Mouse (Mus musculus) heart, embryonic 15.5 days (tissue): Measurements from ENCODE around the gene Gan. TPM values are rescaled to one million over a fixed set of nuclear protein-coding genes. Genes with fewer than 3 reads are reported as not detected.

Experiments
- ATAC-seq: fragments of 200-750 bp; cut with Nextera tagmentation; replicated peaks from 2 replicates; pipeline ENCODE4 v1.8.0; 2017; ENCODE audit warnings: low read depth, moderate TSS enrichment; ENCODE audit not compliant: insufficient number of reproducible peaks, insufficient read depth, low FRiP score
- H3K27ac ChIP-seq: fragments of 300-500 bp; sonication (generic); 2 replicates; pipeline ENCODE4 v1.5.1; 2015; ENCODE audit warnings: mild to moderate bottlenecking, inconsistent platforms
- H3K27me3 ChIP-seq: fragments of 300-500 bp; sonication (generic); 2 replicates; pipeline ENCODE4 v1.6.1; 2015; ENCODE audit warnings: inconsistent platforms
- H3K36me3 ChIP-seq: fragments of 300-500 bp; sonication (generic); 2 replicates; pipeline ENCODE4 v1.6.1; 2015; ENCODE audit warnings: mild to moderate bottlenecking, inconsistent platforms
- H3K4me1 ChIP-seq: fragments of 300-500 bp; sonication (generic); replicated peaks from 2 replicates; pipeline ENCODE4 v1.6.1; 2015; ENCODE audit warnings: inconsistent platforms
- H3K4me2 ChIP-seq: fragments of 300-500 bp; sonication (generic); 2 replicates; pipeline ENCODE4 v1.6.1; 2015; ENCODE audit warnings: inconsistent platforms, mild to moderate bottlenecking, moderate library complexity
- H3K4me3 ChIP-seq: fragments of 300-500 bp; sonication (generic); 2 replicates; pipeline ENCODE4 v1.5.1; 2015; ENCODE audit warnings: mild to moderate bottlenecking, inconsistent platforms
- H3K9ac ChIP-seq: fragments of 300-500 bp; sonication (generic); 2 replicates; pipeline ENCODE4 v1.6.1; 2015; ENCODE audit warnings: mild to moderate bottlenecking, inconsistent platforms
- H3K9me3 ChIP-seq: fragments of 300-500 bp; sonication (generic); replicated peaks from 2 replicates; pipeline ENCODE4 v1.6.1; 2016; ENCODE audit warnings: inconsistent platforms
- WGBS: fragments of 180-500 bp; shearing (Covaris S2); methylation state at CpG from one replicate; pipeline ENCODE4 v1.1.7; 2015; ENCODE audit warnings: mixed read lengths; 5-methylcytosine and 5-hydroxymethylcytosine counted together
- polyA plus RNA-seq: library from polyadenylated mRNA; unstranded; fragments of >200 nt; fragmentation: Nextera tagmentation; extraction: Ambion mirVana; gene quantifications from 2 replicates; pipeline ENCODE4 v1.2.1, GENCODE M21; 2015

Gene Gan
- polyA plus RNA-seq, 1 experiment from 2014 or later, result 1.1 TPM

DNA sequence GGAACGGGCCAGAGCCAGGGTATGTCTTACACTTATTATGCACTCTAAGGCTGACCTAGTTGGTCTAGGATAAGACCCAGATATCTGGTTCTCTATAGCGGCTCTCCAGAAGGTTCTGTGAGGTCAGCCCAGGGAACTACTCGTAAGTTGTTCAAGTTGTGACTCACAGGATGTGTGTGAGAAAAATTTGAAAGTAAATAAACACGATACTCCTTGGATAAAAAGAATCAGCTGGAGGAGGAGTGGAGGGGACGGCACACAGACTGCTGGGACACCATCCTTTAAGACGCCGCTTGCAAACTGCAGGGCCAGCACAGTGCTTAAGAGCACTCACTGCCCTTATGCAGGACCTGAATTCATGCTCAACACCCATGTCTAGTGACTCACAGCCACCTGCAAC is 19.3 kb downstream of the Gan start:
- WGBS, result 82% methylated on average over 7 of the region's 7 CpGs
- no peak overlapping the region for H3K4me3 ChIP-seq
- no peaks in the 10 kb centered on the region for H3K27me3 ChIP-seq
- H3K4me2 ChIP-seq, result no peak overlapping the region
- no peak overlapping the region for H3K27ac ChIP-seq
- no peak overlapping the region for H3K9ac ChIP-seq
- H3K4me1 ChIP-seq, result peaks cover 8% of the 10 kb centered on the region
- H3K9me3 ChIP-seq, result no peaks in the 10 kb centered on the region
- no peaks in the 10 kb centered on the region for H3K36me3 ChIP-seq
- no peak for ATAC-seq

DNA sequence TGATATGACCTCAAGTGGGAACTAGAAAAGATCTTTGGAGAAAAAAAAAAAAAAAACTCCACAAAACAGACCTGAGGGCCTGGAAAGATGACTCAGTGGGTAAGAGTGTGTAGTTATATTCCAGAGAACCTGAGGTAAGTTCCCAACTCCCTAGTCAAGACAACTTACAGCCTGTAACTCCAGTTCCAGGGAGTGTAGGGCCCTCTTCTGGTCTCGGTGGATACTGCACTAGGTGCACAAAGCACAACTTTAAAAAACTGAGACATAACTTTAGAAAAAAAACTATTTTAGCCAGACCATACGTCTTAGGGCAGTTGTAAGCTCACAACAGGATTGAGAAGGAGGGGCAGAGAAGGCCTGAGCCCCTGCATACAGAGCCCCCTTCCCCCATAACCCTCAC is 20.1 kb downstream of the Gan start:
- no peaks in the 10 kb centered on the region for H3K36me3 ChIP-seq
- no peaks in the 10 kb centered on the region for H3K9me3 ChIP-seq
- WGBS, result 77% methylated on average over 2 of the region's 2 CpGs
- no peak overlapping the region for H3K4me3 ChIP-seq
- no peak for ATAC-seq
- no peak overlapping the region for H3K4me2 ChIP-seq
- H3K27me3 ChIP-seq, result no peaks in the 10 kb centered on the region
- H3K27ac ChIP-seq, result no peak overlapping the region
- H3K4me1 ChIP-seq, result peaks cover 3% of the 10 kb centered on the region; the same call in 1 of the 2 replicates
- no peak overlapping the region for H3K9ac ChIP-seq

DNA sequence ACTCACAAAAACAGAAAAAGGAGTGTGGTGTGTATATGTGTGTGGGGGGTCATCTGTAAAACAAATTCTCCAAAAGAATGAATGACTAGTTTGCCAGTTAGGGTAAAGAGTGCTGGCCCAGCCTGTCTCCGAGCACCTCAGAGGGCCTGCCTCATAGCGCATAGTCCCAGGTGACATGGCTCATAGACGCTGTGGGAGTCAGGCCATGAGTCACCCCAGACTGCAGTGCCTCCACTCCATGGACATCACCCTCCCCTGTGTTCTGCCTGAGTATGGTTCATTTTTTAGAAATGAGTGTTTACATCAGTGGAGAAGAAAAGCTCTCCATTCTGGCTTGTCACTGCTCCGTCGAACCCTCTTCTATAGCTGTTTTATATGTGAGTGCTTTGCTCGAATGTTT is 20.7 kb downstream of the Gan start:
- WGBS, result 77% methylated on average over 6 of the region's 6 CpGs
- H3K36me3 ChIP-seq, result no peaks in the 10 kb centered on the region

DNA sequence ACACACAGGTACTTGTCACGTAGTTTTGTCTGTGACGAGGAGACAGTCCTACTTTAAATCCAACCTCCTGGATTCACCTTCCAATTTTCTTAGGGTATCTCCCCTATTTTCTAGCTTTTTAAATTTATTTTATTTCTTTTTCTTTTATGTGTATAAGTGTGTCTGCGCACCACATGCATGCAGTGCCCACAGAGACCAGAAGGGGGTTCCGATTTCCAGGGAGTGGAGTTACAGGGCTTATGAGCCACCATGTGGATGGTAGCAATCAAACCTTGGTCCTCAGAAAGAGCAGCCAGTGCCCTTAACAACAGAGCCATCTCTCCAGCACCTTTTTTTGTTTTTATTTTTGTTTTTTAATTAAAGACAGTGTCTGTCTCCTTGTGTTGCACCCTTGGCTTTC is 24.8 kb downstream of the Gan start:
- H3K4me1 ChIP-seq, result no peaks in the 10 kb centered on the region
- H3K9ac ChIP-seq, result no peak overlapping the region
- no peaks in the 10 kb centered on the region for H3K27me3 ChIP-seq
- H3K36me3 ChIP-seq, result peaks cover 27% of the 10 kb centered on the region
- 97% methylated on average over 4 of the region's 4 CpGs for WGBS
- ATAC-seq, result no peak
- H3K4me2 ChIP-seq, result no peak overlapping the region
- no peaks in the 10 kb centered on the region for H3K9me3 ChIP-seq
- H3K27ac ChIP-seq, result no peak overlapping the region
- H3K4me3 ChIP-seq, result no peak overlapping the region

More for the DNA sequence above, 20.7 kb downstream of the Gan start:
- ATAC-seq, result no peak
- Histone ChIP-seq H3K4me3 (no peak overlapping the region), H3K4me2 (no peak overlapping the region), H3K27me3 (no peaks in the 10 kb centered on the region), H3K9ac (no peak overlapping the region), H3K9me3 (no peaks in the 10 kb centered on the region), H3K27ac (no peak overlapping the region), H3K4me1 (no peaks in the 10 kb centered on the region)

DNA sequence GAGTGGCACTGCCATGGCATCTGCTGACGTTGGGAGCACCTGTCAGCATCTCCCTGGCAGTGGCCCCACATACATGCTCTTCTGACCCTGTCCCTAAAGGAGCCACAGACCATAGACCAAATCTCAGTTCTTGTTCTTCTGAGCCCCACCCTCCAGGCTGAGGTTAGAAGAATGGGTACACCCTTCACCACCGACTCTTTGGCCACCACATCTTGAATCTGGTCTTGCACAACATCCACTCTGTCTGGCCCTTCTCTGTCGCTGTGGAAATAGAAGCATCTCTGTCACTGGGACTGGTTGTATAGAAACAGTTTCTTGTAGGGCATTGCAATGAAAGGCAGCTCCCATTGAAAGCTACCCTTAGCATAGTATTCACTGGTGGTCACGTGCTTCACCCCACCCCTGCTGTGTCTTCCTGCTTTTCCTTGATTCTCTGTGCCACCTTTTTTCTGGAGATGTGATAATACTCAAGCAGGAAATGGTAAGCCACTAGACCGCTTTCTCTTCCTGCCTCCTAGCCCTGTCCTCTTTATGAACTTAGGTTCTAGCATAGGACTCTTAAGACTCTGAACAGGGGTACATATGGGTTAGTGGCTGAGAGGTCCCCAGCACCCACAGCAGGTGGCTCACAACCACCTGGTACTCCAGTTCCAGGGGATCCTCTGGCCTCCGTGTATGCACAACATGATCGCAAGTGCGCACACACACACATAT is 25.9 kb downstream of the Gan start:
- H3K27ac ChIP-seq, result no peak overlapping the region
- H3K27me3 ChIP-seq, result no peaks in the 10 kb centered on the region
- no peaks in the 10 kb centered on the region for H3K4me1 ChIP-seq
- peaks cover 38% of the 10 kb centered on the region for H3K36me3 ChIP-seq
- WGBS, result 86% methylated on average over 8 of the region's 8 CpGs
- H3K9ac ChIP-seq, result no peak overlapping the region
- no peak for ATAC-seq
- no peaks in the 10 kb centered on the region for H3K9me3 ChIP-seq
- H3K4me2 ChIP-seq, result no peak overlapping the region
- no peak overlapping the region for H3K4me3 ChIP-seq

DNA sequence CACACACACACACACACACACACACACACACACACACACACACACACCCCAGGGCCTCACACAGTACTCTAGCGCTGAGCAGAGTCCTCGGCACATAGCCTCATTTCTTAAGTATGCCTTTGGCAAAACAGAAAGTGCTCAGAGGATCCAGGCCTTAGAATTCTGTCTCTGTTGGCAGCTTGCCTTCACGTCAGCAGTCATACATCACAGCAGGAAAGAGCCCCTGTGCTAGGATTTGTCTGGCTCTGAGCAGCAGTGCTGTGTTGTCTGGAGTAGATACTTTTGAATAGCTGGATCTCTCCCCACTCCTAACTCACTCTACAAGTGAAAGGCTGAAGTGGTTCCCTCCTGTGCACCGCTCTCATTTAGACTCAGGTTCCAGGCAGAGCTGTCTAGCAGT is 36.4 kb downstream of the Gan start:
- 47% methylated on average over 4 of the region's 4 CpGs for WGBS
- H3K9ac ChIP-seq, result no peak overlapping the region
- peaks cover 21% of the 10 kb centered on the region for H3K4me1 ChIP-seq
- no peak; the same call in 1 of the 2 replicates for ATAC-seq
- H3K27ac ChIP-seq, result 0 out of 2 replicates have a peak overlapping the region, but pooled peaks have one; percentile 49
- no peak overlapping the region for H3K4me2 ChIP-seq
- no peak overlapping the region for H3K4me3 ChIP-seq
- no peaks in the 10 kb centered on the region for H3K9me3 ChIP-seq
- H3K27me3 ChIP-seq, result no peaks in the 10 kb centered on the region
- H3K36me3 ChIP-seq, result peaks cover 38% of the 10 kb centered on the region

DNA sequence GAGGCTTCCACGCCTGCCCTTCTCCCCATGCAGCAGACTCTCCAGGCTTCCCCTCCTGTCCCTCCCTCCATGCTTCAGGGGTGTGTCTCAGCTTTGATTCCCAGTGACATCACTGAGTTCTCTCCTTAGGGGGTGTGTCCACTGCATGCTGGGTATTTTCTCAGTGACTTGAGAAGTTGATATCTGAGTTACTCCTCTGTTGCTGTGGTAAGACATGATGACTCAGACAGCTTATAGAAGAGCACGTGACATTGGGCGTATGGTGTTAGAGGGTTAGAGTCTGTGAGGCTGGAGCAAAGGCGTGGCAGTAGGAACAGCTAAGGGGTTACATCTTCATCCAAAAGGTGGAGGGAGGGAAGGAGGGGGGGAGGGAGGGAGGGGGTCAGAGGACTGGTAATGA is 38.7 kb downstream of the Gan start:
- 84% methylated on average over 4 of the region's 4 CpGs for WGBS
- Histone ChIP-seq H3K27ac (no peak overlapping the region), H3K9me3 (no peaks in the 10 kb centered on the region), H3K9ac (no peak overlapping the region), H3K4me1 (peaks cover 42% of the 10 kb centered on the region), H3K36me3 (peaks cover 18% of the 10 kb centered on the region), H3K4me2 (no peak overlapping the region), H3K27me3 (no peaks in the 10 kb centered on the region), H3K4me3 (no peak overlapping the region)
- no peak for ATAC-seq

DNA sequence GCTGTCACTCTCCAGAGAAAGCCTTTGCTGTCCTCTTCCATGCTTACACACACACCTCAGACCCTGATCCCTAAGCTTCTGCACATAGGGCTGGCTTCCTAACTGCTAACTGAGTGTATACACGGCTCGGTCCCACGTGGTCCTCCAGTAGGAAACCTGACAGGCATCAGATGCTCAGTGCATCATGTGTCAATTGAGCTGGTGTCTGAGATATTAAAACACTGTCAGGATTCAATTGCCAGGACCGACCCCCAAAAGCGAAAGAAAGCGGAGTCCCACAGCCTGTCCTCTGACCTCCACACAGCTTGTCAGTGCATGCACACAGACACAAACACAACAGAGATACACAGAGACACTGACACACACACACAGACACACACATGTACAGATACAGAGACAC is 39.6 kb downstream of the Gan start:
- Histone ChIP-seq H3K4me2 (no peak overlapping the region), H3K27ac (peak overlapping the region; percentile 82), H3K27me3 (no peaks in the 10 kb centered on the region), H3K36me3 (peaks cover 18% of the 10 kb centered on the region), H3K4me1 (peaks cover 42% of the 10 kb centered on the region), H3K9ac (no peak overlapping the region), H3K4me3 (no peak overlapping the region), H3K9me3 (no peaks in the 10 kb centered on the region)
- no peak for ATAC-seq
- 90% methylated on average over 6 of the region's 6 CpGs for WGBS

DNA sequence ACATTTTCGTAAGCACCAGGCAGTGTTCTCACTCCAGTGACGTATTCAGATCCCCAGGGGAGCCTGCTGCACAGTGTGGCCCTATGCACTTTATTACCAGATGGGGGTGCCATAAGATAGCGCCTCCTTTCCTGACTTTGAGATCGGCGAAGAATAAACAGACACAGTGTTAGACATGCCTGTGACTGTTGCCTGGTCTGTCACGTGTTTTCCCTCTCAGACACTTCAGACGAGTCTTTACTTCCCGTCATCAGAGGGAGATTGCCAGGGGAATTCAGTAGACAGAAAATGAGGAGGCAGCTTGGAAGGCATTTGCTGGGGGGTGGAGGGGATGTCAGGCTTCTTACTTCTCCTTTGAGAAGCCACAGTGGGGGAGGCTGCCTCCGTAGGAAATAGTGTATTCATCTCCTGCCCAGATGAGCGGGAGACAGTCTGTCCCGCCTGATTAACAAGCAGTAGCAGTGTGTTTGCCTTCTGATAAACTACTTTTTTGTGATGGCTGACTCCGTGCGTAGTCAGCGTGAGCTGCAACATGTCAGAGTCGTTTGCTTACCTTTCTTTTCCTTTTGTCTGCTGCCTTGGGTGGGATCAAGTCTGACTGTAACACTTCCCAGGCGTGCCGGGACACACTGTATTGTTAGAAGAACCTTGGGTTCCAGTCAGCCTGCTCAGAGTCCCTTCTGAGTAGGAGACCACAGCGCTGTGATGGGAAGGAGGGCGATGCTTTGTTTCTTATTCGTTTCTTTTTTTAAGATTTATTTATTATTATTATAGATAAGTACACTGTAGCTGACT is 40.4 kb downstream of the Gan start:
- H3K36me3 ChIP-seq, result peaks cover 18% of the 10 kb centered on the region
- peak overlapping the region; percentile 19; the same call in 1 of the 2 replicates for H3K4me3 ChIP-seq
- no peak overlapping the region for H3K9ac ChIP-seq
- peak; percentile 74 for ATAC-seq
- peaks cover 42% of the 10 kb centered on the region for H3K4me1 ChIP-seq
- H3K27me3 ChIP-seq, result no peaks in the 10 kb centered on the region
- H3K9me3 ChIP-seq, result no peaks in the 10 kb centered on the region
- peak overlapping the region; percentile 82 for H3K27ac ChIP-seq
- peak overlapping the region; percentile 55 for H3K4me2 ChIP-seq
- 25% methylated on average over 20 of the region's 20 CpGs for WGBS

DNA sequence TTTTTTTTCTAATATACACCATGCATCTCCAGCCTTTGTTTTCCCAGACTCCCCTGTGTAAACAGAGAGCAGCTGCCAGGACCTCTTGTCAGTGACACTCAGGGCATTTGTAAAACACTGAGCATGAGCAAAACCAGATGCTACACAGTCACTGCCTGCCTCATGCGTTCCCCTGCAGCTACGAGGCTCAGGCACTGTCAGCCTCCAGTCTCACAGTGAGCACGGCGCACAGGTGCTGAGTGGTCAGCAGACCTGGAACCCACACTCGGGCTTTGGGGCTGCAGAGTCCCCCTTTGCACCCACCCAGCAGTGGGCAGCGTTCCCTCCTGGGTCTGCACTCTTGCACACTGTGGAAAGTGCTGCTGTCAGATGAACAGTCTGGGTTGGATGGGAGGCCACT is 41.7 kb downstream of the Gan start:
- Histone ChIP-seq H3K4me2 (peak overlapping the region; percentile 26), H3K27me3 (no peaks in the 10 kb centered on the region), H3K4me1 (peaks cover 38% of the 10 kb centered on the region), H3K36me3 (peaks cover 18% of the 10 kb centered on the region), H3K4me3 (no peak overlapping the region), H3K9me3 (no peaks in the 10 kb centered on the region), H3K27ac (peak overlapping the region; percentile 82), H3K9ac (no peak overlapping the region)
- 18% methylated on average over 6 of the region's 6 CpGs for WGBS
- ATAC-seq, result 0 out of 2 replicates have a peak, but pooled peaks have one; percentile 28

DNA sequence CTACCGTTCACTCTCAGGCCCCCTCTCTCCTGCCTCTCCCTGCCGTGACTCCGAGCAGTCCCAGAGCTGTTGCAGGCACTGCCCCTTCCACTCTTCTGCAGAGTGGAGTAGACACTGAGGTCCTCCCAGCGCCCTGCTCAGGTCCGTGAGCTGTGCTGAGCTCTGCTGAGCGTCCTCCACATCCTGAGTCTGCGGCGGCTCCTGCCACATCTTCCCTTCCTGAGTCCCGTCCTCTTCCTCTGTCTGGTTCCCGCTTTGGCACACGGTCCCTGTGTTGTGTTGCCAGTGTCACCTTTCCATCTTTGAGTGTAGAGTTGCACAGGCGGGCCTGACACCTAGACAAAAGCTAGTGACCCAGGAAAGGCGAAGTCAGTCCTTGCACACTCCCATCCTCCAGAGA is 42.4 kb downstream of the Gan start:
- no peaks in the 10 kb centered on the region for H3K27me3 ChIP-seq
- H3K27ac ChIP-seq, result peak overlapping the region; percentile 82
- no peak overlapping the region for H3K4me3 ChIP-seq
- H3K36me3 ChIP-seq, result peaks cover 18% of the 10 kb centered on the region
- no peaks in the 10 kb centered on the region for H3K9me3 ChIP-seq
- H3K4me1 ChIP-seq, result peaks cover 37% of the 10 kb centered on the region
- H3K9ac ChIP-seq, result no peak overlapping the region
- ATAC-seq, result no peak
- H3K4me2 ChIP-seq, result no peak overlapping the region
- 57% methylated on average over 13 of the region's 13 CpGs for WGBS
